Mouse (Mus musculus) midbrain, embryonic 13.5 days (tissue): Measurements from ENCODE around the gene Gm11444. TPM values are rescaled to one million over a fixed set of nuclear protein-coding genes. Genes with fewer than 3 reads are reported as not detected.

ENCODE experiments used
- ATAC-seq: fragments of 200-750 bp; cut with Nextera tagmentation; 2 replicates; pipeline ENCODE4 v1.8.0; 2017; ENCODE audit warnings: mild to moderate bottlenecking, moderate TSS enrichment, moderate library complexity
- H3K27ac ChIP-seq: fragments of 300-500 bp; sonication (generic); 2 replicates; pipeline ENCODE4 v1.5.1; 2015; ENCODE audit warnings: inconsistent platforms, mild to moderate bottlenecking, moderate library complexity
- H3K27me3 ChIP-seq: fragments of 300-500 bp; sonication (generic); 2 replicates; pipeline ENCODE4 v1.6.1; 2015; ENCODE audit warnings: mild to moderate bottlenecking, inconsistent platforms
- H3K36me3 ChIP-seq: fragments of 300-500 bp; sonication (generic); 2 replicates; pipeline ENCODE4 v1.6.1; 2015; ENCODE audit warnings: mild to moderate bottlenecking, inconsistent platforms
- H3K4me1 ChIP-seq: fragments of 300-500 bp; sonication (generic); replicated peaks from 2 replicates; pipeline ENCODE4 v1.6.1; 2015; ENCODE audit warnings: inconsistent platforms
- H3K4me2 ChIP-seq: fragments of 300-500 bp; sonication (generic); replicated peaks from 2 replicates; pipeline ENCODE4 v1.6.1; 2015; ENCODE audit warnings: moderate library complexity, mild to moderate bottlenecking, inconsistent platforms
- H3K4me3 ChIP-seq: fragments of 300-500 bp; sonication (generic); replicated peaks from 2 replicates; pipeline ENCODE4 v1.5.1; 2015; ENCODE audit warnings: mild to moderate bottlenecking, inconsistent platforms
- H3K9ac ChIP-seq: fragments of 300-500 bp; sonication (generic); replicated peaks from 2 replicates; pipeline ENCODE4 v1.6.1; 2015; ENCODE audit warnings: mild to moderate bottlenecking, inconsistent platforms
- H3K9me3 ChIP-seq: fragments of 300-500 bp; sonication (generic); 2 replicates; pipeline ENCODE4 v1.6.1; 2016; ENCODE audit warnings: mild to moderate bottlenecking, inconsistent platforms
- WGBS: fragments of 180-500 bp; shearing (Covaris S2); methylation state at CpG from one replicate; pipeline ENCODE4 v1.1.7; 2015; 5-methylcytosine and 5-hydroxymethylcytosine counted together
- polyA plus RNA-seq: library from polyadenylated mRNA; unstranded; fragments of >200 nt; fragmentation: Nextera tagmentation; extraction: Ambion mirVana; gene quantifications from 2 replicates; pipeline ENCODE4 v1.2.1, GENCODE M21; 2015

Gm11444 gene
- polyA plus RNA-seq, 1 experiment from 2014 or later = not detected

DNA sequence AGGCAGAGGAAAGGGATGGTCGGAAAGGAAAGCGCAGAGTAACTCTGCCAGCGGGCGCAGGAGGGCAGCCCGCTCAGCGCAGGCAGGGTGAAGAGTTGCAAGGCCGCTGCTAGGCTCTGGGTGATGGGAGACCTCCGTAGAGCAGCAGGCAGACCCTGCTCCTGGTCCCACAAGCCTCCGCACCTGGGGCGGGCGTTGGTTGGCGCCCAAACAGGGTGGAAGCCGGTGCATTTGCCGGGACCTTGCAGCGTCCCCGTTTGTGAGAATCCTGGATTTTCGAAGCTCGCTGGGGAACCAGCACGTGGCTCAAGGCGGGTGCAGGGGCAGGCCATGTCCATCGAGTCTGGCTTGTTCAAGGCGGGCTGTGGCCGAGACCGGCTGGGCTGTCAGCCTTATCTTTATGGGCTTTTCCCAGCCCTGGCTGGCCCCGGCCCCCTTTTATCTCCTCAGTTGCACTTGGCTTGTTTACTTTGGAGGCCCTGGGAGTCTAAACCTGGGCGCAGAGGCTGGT lies 38.4 kb upstream of the Gm11444 start:
- no peaks in the 10 kb centered on the region for H3K36me3 ChIP-seq
- 2% methylated on average over 26 of the region's 26 CpGs for WGBS
- no peak for ATAC-seq
- H3K27ac ChIP-seq = no peak overlapping the region
- no peak overlapping the region for H3K4me2 ChIP-seq
- H3K9ac ChIP-seq = no peak overlapping the region
- H3K4me3 ChIP-seq = 0 out of 2 replicates have a peak overlapping the region, but pooled peaks have one; percentile 0
- H3K27me3 ChIP-seq = peaks cover 93% of the 10 kb centered on the region
- no peaks in the 10 kb centered on the region for H3K9me3 ChIP-seq
- H3K4me1 ChIP-seq = peaks cover 16% of the 10 kb centered on the region

DNA sequence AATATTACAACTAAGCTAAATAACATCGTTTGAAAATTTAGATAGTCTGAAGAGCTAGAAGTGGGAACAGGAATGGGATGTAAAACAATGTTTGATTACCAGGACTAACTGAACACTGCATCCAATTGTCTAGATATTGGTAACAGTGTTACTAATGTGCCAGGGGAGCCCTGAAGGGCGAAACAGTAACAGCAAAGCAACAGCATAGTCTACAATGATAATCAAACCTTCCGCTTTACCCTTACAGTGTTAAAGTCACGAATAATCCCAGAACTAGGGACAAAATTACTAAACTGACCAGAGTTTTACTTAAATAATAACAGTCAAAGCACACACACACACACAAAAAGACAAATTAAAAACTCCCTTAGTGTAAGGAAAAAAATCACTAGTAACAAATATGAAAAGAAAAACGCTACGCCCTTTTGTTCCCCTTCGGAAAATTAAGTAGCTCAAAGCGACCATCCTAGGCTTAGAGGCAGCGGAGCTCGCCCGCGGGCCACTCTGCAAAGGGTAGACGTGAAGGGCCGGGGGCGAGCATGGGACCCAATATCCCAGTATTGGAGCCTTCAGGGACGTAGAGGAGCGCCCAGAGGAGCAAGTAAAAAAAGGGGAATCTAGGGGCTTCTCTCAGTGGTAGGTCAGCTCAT lies 37.8 kb upstream of the Gm11444 start:
- no peak overlapping the region for H3K9ac ChIP-seq
- peaks cover 93% of the 10 kb centered on the region for H3K27me3 ChIP-seq
- H3K36me3 ChIP-seq = no peaks in the 10 kb centered on the region
- H3K4me3 ChIP-seq = 0 out of 2 replicates have a peak overlapping the region, but pooled peaks have one; percentile 0
- no peaks in the 10 kb centered on the region for H3K9me3 ChIP-seq
- 2% methylated on average over 17 of the region's 17 CpGs for WGBS
- no peak for ATAC-seq
- H3K27ac ChIP-seq = no peak overlapping the region
- H3K4me2 ChIP-seq = no peak overlapping the region
- peaks cover 16% of the 10 kb centered on the region for H3K4me1 ChIP-seq

DNA sequence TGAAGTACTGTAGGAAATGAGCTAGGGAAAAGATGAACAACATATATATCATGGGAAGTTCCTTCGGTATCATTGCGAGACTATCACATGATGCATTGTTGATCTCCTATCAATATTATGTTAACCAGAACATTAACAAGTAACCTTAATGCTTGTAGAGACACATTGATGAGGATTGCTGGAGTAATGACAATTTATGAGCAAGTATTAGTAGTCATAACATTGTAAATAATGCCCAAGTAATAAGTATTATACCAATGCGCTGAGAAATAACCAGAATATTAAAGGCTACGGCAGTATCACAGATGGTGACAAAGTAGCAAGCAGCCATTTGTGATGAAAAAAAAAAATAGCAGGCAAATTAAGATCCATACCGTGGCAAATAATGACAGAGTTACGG lies 37.1 kb upstream of the Gm11444 start:
- no peak for ATAC-seq
- 22% methylated on average over 6 of the region's 6 CpGs for WGBS

GRCm38 (mm10) chr11:85886429-85886785 lies 36.3 kb upstream of the Gm11444 start:
- Histone ChIP-seq H3K4me3 (no peak overlapping the region), H3K27ac (no peak overlapping the region), H3K4me1 (peaks cover 16% of the 10 kb centered on the region), H3K9ac (no peak overlapping the region), H3K36me3 (no peaks in the 10 kb centered on the region), H3K9me3 (no peaks in the 10 kb centered on the region), H3K27me3 (peaks cover 88% of the 10 kb centered on the region), H3K4me2 (no peak overlapping the region)
- 5% methylated on average over 22 of the region's 22 CpGs for WGBS
- 0 out of 2 replicates have a peak, but pooled peaks have one; percentile 17 for ATAC-seq

More for the DNA sequence above, 37.1 kb upstream of the Gm11444 start:
- H3K27ac ChIP-seq = no peak overlapping the region
- peaks cover 90% of the 10 kb centered on the region for H3K27me3 ChIP-seq
- peaks cover 16% of the 10 kb centered on the region for H3K4me1 ChIP-seq
- H3K4me2 ChIP-seq = no peak overlapping the region
- H3K9me3 ChIP-seq = no peaks in the 10 kb centered on the region
- no peak overlapping the region for H3K4me3 ChIP-seq
- no peak overlapping the region for H3K9ac ChIP-seq
- no peaks in the 10 kb centered on the region for H3K36me3 ChIP-seq

- WGBS = 11% methylated on average over 22 of the region's 28 CpGs
- Histone ChIP-seq H3K36me3 (no peaks in the 10 kb centered on the region), H3K9ac (no peak within 1 kb of the TSS), H3K4me2 (no peak within 1 kb of the TSS), H3K27ac (no peak within 1 kb of the TSS), H3K27me3 (peaks cover 87% of the 10 kb centered on the region), H3K9me3 (no peaks in the 10 kb centered on the region), H3K4me1 (peaks cover 14% of the 10 kb centered on the region), H3K4me3 (no peak within 1 kb of the TSS)
- ATAC-seq = peak; percentile 37
These were observed 35.7 kb upstream of the Gm11444 start, which contains the start of gene Tbx4 for GRCm38 (mm10) chr11:85885665-85886428. Tbx4 (plus strand) TSS chr11:85886422.

DNA sequence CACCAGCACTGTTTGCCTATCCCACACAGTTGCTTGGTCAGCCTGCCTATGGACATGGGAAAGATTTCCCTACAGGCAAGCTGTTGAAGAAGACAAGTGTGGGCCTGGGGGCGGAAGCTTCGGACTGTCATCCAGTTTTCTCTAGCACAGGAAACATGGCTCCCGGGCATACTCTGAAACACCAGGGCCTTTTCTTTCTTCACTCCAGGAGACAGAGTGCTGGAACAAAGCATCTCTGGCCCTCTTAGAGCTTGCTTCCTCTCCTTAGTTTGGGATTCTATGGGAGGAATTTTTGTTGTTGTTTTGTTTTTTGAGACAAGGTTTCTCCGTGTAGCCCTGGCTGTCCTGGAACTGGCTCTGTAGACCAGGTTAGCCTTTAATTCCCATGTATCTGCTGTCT lies 34.4 kb upstream of the Gm11444 start:
- no peak for ATAC-seq
- Histone ChIP-seq H3K36me3 (no peaks in the 10 kb centered on the region), H3K4me3 (no peak overlapping the region), H3K9ac (no peak overlapping the region), H3K27me3 (peaks cover 76% of the 10 kb centered on the region), H3K9me3 (no peaks in the 10 kb centered on the region), H3K4me1 (peaks cover 11% of the 10 kb centered on the region), H3K4me2 (no peak overlapping the region), H3K27ac (no peak overlapping the region)
- 53% methylated on average over 4 of the region's 4 CpGs for WGBS

- no peaks in the 10 kb centered on the region for H3K9me3 ChIP-seq
- H3K27me3 ChIP-seq = peaks cover 5% of the 10 kb centered on the region
- ATAC-seq = no peak
- H3K27ac ChIP-seq = no peak overlapping the region
- no peaks in the 10 kb centered on the region for H3K4me1 ChIP-seq
- no peak overlapping the region for H3K9ac ChIP-seq
- 62% methylated on average over 24 of the region's 24 CpGs for WGBS
- no peaks in the 10 kb centered on the region for H3K36me3 ChIP-seq
- H3K4me2 ChIP-seq = 0 out of 2 replicates have a peak overlapping the region, but pooled peaks have one; percentile 9
- no peak overlapping the region for H3K4me3 ChIP-seq
These were observed 26.1 kb upstream of the Gm11444 start for GRCm38 (mm10) chr11:85876059-85876788.

DNA sequence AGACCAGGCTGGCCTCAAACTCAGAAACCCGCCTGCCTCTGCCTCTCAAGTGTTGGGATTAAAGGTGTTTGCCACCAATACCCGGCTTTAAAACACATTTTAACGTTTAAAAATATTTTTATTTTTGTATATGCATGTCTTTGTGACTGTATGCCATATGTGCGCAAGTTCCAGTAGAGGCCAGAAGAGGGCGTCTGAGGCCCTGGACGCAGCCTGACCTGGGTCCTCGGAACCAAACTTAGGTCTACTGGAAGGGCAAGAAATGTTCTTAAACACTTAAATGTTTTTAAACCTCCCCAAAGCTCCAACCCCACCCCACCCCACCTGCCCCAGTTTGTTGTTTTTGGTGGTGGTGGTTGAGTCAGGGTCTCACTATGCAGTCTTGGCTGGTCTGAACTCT lies 14.2 kb upstream of the Gm11444 start:
- Histone ChIP-seq H3K4me2 (no peak overlapping the region), H3K4me1 (no peaks in the 10 kb centered on the region), H3K36me3 (no peaks in the 10 kb centered on the region), H3K9ac (no peak overlapping the region), H3K27ac (no peak overlapping the region), H3K9me3 (no peaks in the 10 kb centered on the region), H3K27me3 (0 out of 2 replicates have a peak, but pooled peaks cover 3% of the 10 kb centered on the region), H3K4me3 (no peak overlapping the region)
- 42% methylated on average over 7 of the region's 7 CpGs for WGBS
- no peak for ATAC-seq

- Histone ChIP-seq H3K9ac (no peak overlapping the region), H3K4me3 (no peak overlapping the region), H3K27me3 (peaks cover 6% of the 10 kb centered on the region), H3K4me1 (peaks cover 7% of the 10 kb centered on the region; the same call in 1 of the 2 replicates), H3K4me2 (no peak overlapping the region), H3K27ac (no peak overlapping the region), H3K9me3 (no peaks in the 10 kb centered on the region), H3K36me3 (no peaks in the 10 kb centered on the region)
- ATAC-seq = peak; percentile 73; the same call in 1 of the 2 replicates
- 6% methylated on average over 6 of the region's 6 CpGs for WGBS
These were observed 8.0 kb upstream of the Gm11444 start for GRCm38 (mm10) chr11:85857997-85858698.

DNA sequence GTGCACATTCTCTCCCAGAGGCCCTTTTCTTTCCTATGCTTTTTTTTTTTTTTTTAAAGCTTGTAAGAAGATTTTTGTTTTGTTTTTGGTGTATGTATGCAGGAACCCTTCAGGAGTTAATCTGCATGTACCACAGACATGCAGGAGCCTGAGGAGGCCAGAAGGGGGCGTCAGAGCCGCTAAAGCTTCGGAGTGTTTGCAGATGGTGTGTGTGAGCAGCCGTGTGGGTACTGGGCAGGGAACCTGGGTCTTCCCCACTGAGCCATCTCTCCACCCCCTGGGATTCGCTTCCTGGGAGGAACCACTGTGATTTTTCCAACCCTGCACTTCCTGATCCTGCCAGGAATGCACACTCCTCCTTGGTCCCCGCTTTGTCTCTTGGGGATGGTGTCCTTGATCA lies 625 bp upstream of the Gm11444 start:
- 40% methylated on average over 6 of the region's 6 CpGs for WGBS
- no peaks in the 10 kb centered on the region for H3K36me3 ChIP-seq
- peaks cover 28% of the 10 kb centered on the region for H3K27me3 ChIP-seq
- no peak for ATAC-seq
- H3K4me2 ChIP-seq = no peak overlapping the region
- H3K9me3 ChIP-seq = no peaks in the 10 kb centered on the region
- no peak overlapping the region for H3K9ac ChIP-seq
- H3K4me3 ChIP-seq = no peak overlapping the region
- no peak overlapping the region for H3K27ac ChIP-seq
- no peaks in the 10 kb centered on the region for H3K4me1 ChIP-seq

- Histone ChIP-seq H3K4me1 (peaks cover 4% of the 10 kb centered on the region), H3K9ac (no peak overlapping the region), H3K36me3 (no peaks in the 10 kb centered on the region), H3K27ac (no peak overlapping the region), H3K4me3 (peak overlapping the region; percentile 30), H3K9me3 (no peaks in the 10 kb centered on the region), H3K4me2 (peak overlapping the region; percentile 56), H3K27me3 (peaks cover 44% of the 10 kb centered on the region)
- under 1% methylated on average over 21 of the region's 21 CpGs for WGBS
- peak; percentile 81 for ATAC-seq
These were observed 1.1 kb downstream of the Gm11444 start for GRCm38 (mm10) chr11:85849037-85849436.
